Mouse (Mus musculus): ENCODE measurements around the gene Dok4. TPM values are rescaled to one million over a fixed set of nuclear protein-coding genes. Genes with fewer than 3 reads are reported as not detected.

Gene Dok4
- polyA plus RNA-seq, 1 experiment = 9.3 TPM

DNA sequence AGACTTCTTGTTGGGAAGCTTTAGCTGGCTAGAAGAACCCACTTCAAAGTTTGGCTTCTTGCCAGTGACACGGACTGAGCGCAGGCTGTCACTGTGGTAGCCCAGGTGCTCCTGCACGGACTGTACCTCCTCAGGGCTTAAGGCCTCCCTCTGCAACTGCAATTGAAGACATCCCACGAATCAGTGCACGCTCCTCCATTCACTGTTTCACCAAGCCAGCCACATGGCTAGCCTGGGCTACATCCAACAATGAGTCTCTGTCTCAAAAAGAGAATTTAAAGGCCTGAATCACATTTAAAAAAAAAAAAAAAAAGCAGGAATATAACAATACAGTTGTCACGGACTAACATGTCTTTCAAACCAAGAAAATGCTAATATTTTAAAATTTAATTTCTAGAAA is 47.8 kb downstream of the Dok4 start:
- Histone ChIP-seq H3K4me1 (ENCODE audit: control insufficient read depth, insufficient read depth, low read length) (peaks cover 3% of the 10 kb centered on the region; the same call in 1 of the 2 replicates), H3K4me3 (ENCODE audit: insufficient read depth, low read length) (no peak overlapping the region)
- no peak for TF ChIP-seq CTCF (IDR thresholded peaks at IDR 0.05; ENCODE audit: borderline replicate concordance, insufficient read depth, low read length)

DNA sequence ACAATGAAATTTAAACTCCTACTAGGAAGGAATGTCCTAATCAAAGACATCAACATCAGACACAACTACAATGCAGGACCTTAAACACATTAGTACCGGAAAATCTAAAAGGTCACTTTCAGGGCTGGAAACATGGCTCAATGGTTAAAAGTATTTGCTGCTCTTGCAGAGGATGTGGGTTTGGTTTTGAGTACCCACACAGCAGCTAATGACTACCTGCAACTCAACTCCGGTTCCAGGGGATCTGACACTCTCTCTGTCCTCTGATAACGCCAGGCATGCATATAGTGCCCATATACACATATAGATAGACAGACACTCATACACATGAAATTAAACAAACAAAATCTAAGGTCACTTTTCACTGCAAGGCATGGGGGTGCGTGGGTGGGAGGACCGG is 49.9 kb downstream of the Dok4 start:
- Histone ChIP-seq H3K4me3 (ENCODE audit: insufficient read depth, low read length) (no peak overlapping the region), H3K4me1 (ENCODE audit: control insufficient read depth, insufficient read depth, low read length) (peaks cover 3% of the 10 kb centered on the region; the same call in 1 of the 2 replicates), H3K27ac (ENCODE audit: insufficient read depth, low read length) (0 out of 2 replicates have a peak overlapping the region, but pooled peaks have one; percentile 16)
- no peak for TF ChIP-seq CTCF (IDR thresholded peaks at IDR 0.05; ENCODE audit: borderline replicate concordance, insufficient read depth, low read length)
- no peak for TF ChIP-seq POLR2A (IDR thresholded peaks at IDR 0.05; ENCODE audit: low read depth, low read length)

More for the DNA sequence above, 47.8 kb downstream of the Dok4 start:
- no peak overlapping the region for H3K27ac ChIP-seq (ENCODE audit: insufficient read depth, low read length)

DNA sequence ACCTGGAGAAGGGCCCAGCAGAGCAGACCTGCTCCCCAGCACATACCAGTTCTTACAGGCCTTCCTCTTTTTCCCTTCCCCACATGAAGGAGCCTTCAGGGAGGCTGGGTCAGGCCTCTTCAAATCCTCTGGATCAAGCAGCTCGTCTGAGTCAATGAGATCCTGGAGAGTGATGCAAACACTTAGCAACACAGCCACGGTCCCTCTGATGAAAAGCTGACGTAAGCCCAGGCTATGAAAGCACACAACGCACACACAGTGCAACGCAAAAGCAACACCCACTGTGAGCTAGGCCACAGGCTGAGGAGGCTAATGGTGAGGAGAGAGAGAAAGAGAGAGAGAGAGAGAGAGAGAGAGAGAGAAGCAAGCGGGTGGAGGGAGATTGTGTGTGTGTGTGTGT is 51.0 kb downstream of the Dok4 start:
- no peak overlapping the region for H3K27ac ChIP-seq (ENCODE audit: insufficient read depth, low read length)
- H3K4me3 ChIP-seq (ENCODE audit: insufficient read depth, low read length) = no peak overlapping the region
- H3K4me1 ChIP-seq (ENCODE audit: control insufficient read depth, insufficient read depth, low read length) = peaks cover 3% of the 10 kb centered on the region; the same call in 1 of the 2 replicates
- no peak for TF ChIP-seq CTCF (IDR thresholded peaks at IDR 0.05; ENCODE audit: borderline replicate concordance, insufficient read depth, low read length)
- TF ChIP-seq POLR2A (IDR thresholded peaks at IDR 0.05; ENCODE audit: low read depth, low read length) = no peak

DNA sequence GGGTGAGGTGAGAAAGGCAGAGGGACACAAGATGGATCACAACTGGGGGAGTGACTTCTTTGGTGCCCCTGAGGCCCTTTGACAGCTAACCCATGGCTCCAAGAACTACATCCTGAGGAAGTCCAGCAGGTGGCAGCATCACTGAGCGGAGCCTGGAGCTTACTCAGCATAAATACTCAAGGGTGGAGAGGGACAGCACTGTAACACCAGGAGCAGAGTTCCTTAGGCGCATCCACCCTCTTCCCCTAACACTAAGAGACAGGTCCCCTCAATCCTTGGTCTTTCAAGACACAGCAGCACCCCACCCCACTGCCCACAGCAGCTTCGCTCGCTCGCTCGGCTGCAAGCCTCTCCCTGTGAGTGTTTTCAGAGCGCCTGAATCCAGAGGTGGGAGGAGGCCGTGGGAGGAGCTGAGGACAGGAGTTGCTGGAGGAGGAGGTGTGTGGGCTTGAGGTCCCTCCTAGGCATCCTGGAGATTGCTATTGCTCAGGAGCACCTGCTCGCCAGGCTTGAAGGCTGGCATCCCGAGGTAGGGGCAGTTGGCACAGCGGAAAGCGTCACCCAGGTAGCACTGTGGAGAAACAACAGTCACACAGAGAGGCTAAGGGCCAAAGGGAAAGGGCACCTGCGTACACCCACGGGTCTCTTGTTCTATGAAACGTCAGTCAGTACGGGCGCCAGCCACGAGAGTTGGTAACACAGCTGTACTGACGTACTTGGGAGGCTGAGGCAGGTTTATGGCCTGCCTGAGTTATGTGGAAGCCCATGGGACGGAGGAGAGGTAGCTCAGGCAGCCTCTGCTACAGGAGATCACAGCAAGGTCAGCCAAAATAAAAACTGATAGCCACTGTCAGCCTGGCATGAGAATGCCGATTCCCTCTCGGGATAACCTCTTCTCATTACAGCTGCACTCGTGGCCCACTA is 53.2 kb downstream of the Dok4 start:
- TF ChIP-seq CTCF (IDR thresholded peaks at IDR 0.05; ENCODE audit: borderline replicate concordance, insufficient read depth, low read length) (peak; percentile 75; the same call in 1 of the 2 replicates), POLR2A (IDR thresholded peaks at IDR 0.05; ENCODE audit: low read depth, low read length) (no peak)
- H3K27ac ChIP-seq (ENCODE audit: insufficient read depth, low read length) = no peak overlapping the region
- peaks cover 3% of the 10 kb centered on the region; the same call in 1 of the 2 replicates for H3K4me1 ChIP-seq (ENCODE audit: control insufficient read depth, insufficient read depth, low read length)
- no peak overlapping the region for H3K4me3 ChIP-seq (ENCODE audit: insufficient read depth, low read length)

DNA sequence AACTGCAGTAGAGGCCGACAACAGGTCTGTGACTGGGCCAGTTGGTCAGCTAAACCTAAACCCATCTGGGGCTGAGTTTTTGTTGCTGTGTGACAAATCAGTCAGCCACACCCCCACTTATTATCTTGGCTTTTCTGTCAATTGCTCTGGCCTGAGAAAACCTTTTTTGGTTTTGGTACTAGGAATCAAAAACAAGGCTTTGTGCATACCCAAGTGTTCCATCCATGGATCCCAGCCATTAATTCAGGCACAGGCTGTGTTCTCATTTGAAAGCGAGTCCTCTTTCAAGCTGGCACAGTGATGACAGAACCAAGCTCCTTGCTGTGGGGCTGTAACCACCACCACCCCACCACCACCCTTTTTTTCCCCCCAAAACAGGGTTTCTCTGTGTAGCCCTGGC is 54.7 kb downstream of the Dok4 start:
- Histone ChIP-seq H3K27ac (ENCODE audit: insufficient read depth, low read length) (no peak overlapping the region), H3K4me1 (ENCODE audit: control insufficient read depth, insufficient read depth, low read length) (peaks cover 2% of the 10 kb centered on the region; the same call in 1 of the 2 replicates), H3K4me3 (ENCODE audit: insufficient read depth, low read length) (no peak overlapping the region)
- TF ChIP-seq CTCF (IDR thresholded peaks at IDR 0.05; ENCODE audit: borderline replicate concordance, insufficient read depth, low read length) (no peak), POLR2A (IDR thresholded peaks at IDR 0.05; ENCODE audit: low read depth, low read length) (no peak)

DNA sequence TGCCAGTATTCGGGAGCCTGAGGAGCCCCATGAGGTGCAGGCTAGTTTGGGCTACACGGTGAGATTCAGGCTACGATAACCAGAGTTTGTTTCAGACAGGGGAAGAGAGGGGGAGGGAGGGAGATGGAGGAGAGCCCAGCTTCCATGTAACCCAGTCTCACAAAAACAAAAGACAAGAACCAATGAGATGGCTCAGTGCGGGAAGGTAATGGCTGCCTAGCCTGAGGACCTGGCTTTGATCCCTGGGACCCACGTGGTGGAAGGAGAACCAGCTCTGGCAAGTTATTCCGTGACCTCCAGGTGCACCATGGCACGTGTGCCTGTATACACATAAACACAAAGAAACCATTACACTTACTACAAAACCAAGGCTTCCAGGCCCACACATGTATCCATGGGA is 55.6 kb downstream of the Dok4 start:
- Histone ChIP-seq H3K27ac (ENCODE audit: insufficient read depth, low read length) (no peak overlapping the region), H3K4me3 (ENCODE audit: insufficient read depth, low read length) (no peak overlapping the region), H3K4me1 (ENCODE audit: control insufficient read depth, insufficient read depth, low read length) (no peaks in the 10 kb centered on the region)
- no peak for TF ChIP-seq CTCF (IDR thresholded peaks at IDR 0.05; ENCODE audit: borderline replicate concordance, insufficient read depth, low read length)
- TF ChIP-seq POLR2A (IDR thresholded peaks at IDR 0.05; ENCODE audit: low read depth, low read length) = no peak

DNA sequence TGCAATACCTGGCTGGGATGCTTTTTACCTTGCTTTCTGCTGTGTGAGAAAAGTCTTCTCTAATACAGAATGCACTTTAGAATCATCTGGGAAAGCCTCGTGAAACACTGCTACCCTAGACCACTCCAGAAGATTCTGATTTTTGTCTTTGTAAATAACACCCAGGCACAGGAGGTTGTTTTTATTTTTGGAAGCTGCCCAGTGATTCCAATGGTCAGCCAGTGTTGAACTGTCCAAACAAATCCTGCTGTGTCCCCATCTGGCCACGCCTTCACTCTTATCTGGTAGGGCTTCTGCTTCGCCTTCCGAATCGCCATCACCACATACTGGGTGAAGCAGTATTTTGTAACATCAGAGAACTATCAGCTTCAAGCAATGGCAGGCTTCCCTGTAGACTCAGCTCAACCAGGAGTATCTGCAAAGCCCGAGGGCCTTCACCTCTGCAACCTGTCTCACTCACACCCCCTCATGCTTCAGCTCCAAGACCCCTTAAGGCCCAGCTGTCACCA is 56.4 kb downstream of the Dok4 start:
- Histone ChIP-seq H3K4me1 (ENCODE audit: control insufficient read depth, insufficient read depth, low read length) (no peaks in the 10 kb centered on the region), H3K27ac (ENCODE audit: insufficient read depth, low read length) (no peak overlapping the region), H3K4me3 (ENCODE audit: insufficient read depth, low read length) (no peak overlapping the region)
- TF ChIP-seq POLR2A (IDR thresholded peaks at IDR 0.05; ENCODE audit: low read depth, low read length) (no peak), CTCF (IDR thresholded peaks at IDR 0.05; ENCODE audit: borderline replicate concordance, insufficient read depth, low read length) (no peak)

DNA sequence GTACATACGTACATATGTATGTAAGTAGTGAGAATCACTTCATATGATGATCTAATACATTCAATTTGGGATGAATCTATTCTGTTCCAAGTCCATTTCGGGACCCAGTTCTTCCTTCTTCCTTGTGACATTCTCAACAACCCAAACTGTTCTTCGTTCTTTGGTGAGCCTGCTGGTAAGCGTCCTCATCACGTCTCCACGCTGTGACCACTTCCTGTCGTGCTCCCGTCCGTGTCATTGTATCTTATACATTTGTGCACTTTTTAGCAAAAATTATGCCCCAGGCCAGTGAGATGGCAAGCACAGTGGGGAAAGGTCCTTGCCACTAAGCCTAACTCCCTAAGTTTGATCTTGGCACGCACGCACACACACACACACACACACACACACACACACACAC is 58.2 kb downstream of the Dok4 start:
- no peak overlapping the region for H3K4me3 ChIP-seq (ENCODE audit: insufficient read depth, low read length)
- H3K27ac ChIP-seq (ENCODE audit: insufficient read depth, low read length) = no peak overlapping the region
- no peak for TF ChIP-seq CTCF (IDR thresholded peaks at IDR 0.05; ENCODE audit: borderline replicate concordance, insufficient read depth, low read length)
- TF ChIP-seq POLR2A (IDR thresholded peaks at IDR 0.05; ENCODE audit: low read depth, low read length) = no peak
- H3K4me1 ChIP-seq (ENCODE audit: control insufficient read depth, insufficient read depth, low read length) = no peaks in the 10 kb centered on the region

DNA sequence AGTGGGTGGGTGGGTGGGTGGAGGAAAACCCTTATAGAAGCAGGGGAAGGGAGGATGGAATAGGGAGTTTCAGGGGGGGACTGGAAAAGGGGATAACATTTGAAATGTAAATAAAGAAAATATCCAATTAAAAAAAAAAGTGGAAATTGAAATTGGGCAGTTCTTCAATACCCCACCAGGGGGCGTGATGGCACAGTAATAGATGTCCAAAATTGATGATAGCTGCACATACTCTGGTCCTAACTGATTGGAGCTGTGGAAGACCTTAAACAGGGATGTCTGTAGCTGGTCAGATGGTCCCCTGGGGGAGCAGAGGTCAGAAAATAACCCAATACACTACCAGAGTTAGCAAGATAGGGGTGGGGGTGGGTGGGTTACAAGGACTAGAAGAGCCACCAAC is 61.6 kb downstream of the Dok4 start:
- no peak for TF ChIP-seq CTCF (IDR thresholded peaks at IDR 0.05; ENCODE audit: borderline replicate concordance, insufficient read depth, low read length)
- TF ChIP-seq POLR2A (IDR thresholded peaks at IDR 0.05; ENCODE audit: low read depth, low read length) = no peak
- Histone ChIP-seq H3K27ac (ENCODE audit: insufficient read depth, low read length) (no peak overlapping the region), H3K4me1 (ENCODE audit: control insufficient read depth, insufficient read depth, low read length) (no peaks in the 10 kb centered on the region; the same call in 1 of the 2 replicates), H3K4me3 (ENCODE audit: insufficient read depth, low read length) (no peak overlapping the region)

Other genes with a start within 250 kb of the Dok4 start
- 89.0 and 100 TPM in 2 replicates for gene Arl2bp, start 209.7 kb downstream of the Dok4 start, polyA plus RNA-seq (2011; ENCODE audit: insufficient read length, low read depth, missing spikeins)
- gene Pllp, start 180.1 kb downstream of the Dok4 start, polyA plus RNA-seq (2011; ENCODE audit: insufficient read length, low read depth, missing spikeins) = 0.60 TPM in 1 of 2 replicates, not detected in the other
- not detected in 2 replicates for gene Ccl22, start 130.7 kb downstream of the Dok4 start, polyA plus RNA-seq (2011; ENCODE audit: insufficient read length, low read depth, missing spikeins)
- gene Cx3cl1, start 104.3 kb downstream of the Dok4 start, polyA plus RNA-seq (2011; ENCODE audit: insufficient read length, low read depth, missing spikeins) = 30.9 and 34.7 TPM in 2 replicates
- not detected in 2 replicates for gene Ccl17, start 65.9 kb downstream of the Dok4 start, polyA plus RNA-seq (2011; ENCODE audit: insufficient read length, low read depth, missing spikeins)
- gene Coq9, start 38.0 kb downstream of the Dok4 start, polyA plus RNA-seq (2011; ENCODE audit: insufficient read length, low read depth, missing spikeins) = 46.5 and 48.9 TPM in 2 replicates
- 27.6 and 35.3 TPM in 2 replicates for gene Ciapin1, start 38.0 kb downstream of the Dok4 start, polyA plus RNA-seq (2011; ENCODE audit: insufficient read length, low read depth, missing spikeins)
- gene Polr2c, start 18.9 kb downstream of the Dok4 start, polyA plus RNA-seq (2011; ENCODE audit: insufficient read length, low read depth, missing spikeins) = 84.6 and 92.0 TPM in 2 replicates
- 39.2 and 43.7 TPM in 2 replicates for gene Ccdc102a, start 41.8 kb upstream of the Dok4 start, polyA plus RNA-seq (2011; ENCODE audit: insufficient read length, low read depth, missing spikeins)
- 0.49 and 0.63 TPM in 2 replicates for gene Adgrg5, start 47.4 kb upstream of the Dok4 start, polyA plus RNA-seq (2011; ENCODE audit: insufficient read length, low read depth, missing spikeins)
- gene Adgrg1, start 98.4 kb upstream of the Dok4 start, polyA plus RNA-seq (2011; ENCODE audit: insufficient read length, low read depth, missing spikeins) = 3.1 and 3.4 TPM in 2 replicates
- gene Adgrg3, start 141.4 kb upstream of the Dok4 start, polyA plus RNA-seq (2011; ENCODE audit: insufficient read length, low read depth, missing spikeins) = not detected in 2 replicates
- not detected in 2 replicates for gene Drc7, start 178.8 kb upstream of the Dok4 start, polyA plus RNA-seq (2011; ENCODE audit: insufficient read length, low read depth, missing spikeins)
- gene Katnb1, start 204.9 kb upstream of the Dok4 start, polyA plus RNA-seq (2011; ENCODE audit: insufficient read length, low read depth, missing spikeins) = 6.8 and 9.0 TPM in 2 replicates

Data from embryonic fibroblast, embryonic 13.5 days (primary cell).